Mouse (Mus musculus) lung, postnatal 0 days (tissue): ENCODE measurements around the gene Sstr2.

Source experiments
- CTCF ChIP-seq: IDR thresholded peaks from 2 replicates; pipeline ENCODE4 v1.5.1; 2016; ENCODE audit warnings: antibody characterized with exemption, mild to moderate bottlenecking
- EP300 ChIP-seq: IDR thresholded peaks from 2 replicates; pipeline ENCODE4 v1.6.1; 2016; ENCODE audit warnings: antibody characterized with exemption, mild to moderate bottlenecking, control low read depth

- TF ChIP-seq CTCF = no peak
- TF ChIP-seq EP300 = no peak
Observed at GRCm38 (mm10) chr11:113648690-113649352, 29.7 kb downstream of the Sstr2 start, which contains the start of gene Cog1.
